Mouse (Mus musculus) WW6 (cell line): ENCODE measurements around the gene Wdr47.
"Not testable (repeated sequence)": the region's sequence is repeated elsewhere in the genome, so short reads cannot be mapped to it uniquely, and the experiment has no call there.

ENCODE experiments used
- DNase-seq: peaks from one replicate; pipeline ENCODE4 v3.0.0-alpha.2; 2013; ENCODE audit warnings: low read depth, low spot score

Wdr47 gene

DNA sequence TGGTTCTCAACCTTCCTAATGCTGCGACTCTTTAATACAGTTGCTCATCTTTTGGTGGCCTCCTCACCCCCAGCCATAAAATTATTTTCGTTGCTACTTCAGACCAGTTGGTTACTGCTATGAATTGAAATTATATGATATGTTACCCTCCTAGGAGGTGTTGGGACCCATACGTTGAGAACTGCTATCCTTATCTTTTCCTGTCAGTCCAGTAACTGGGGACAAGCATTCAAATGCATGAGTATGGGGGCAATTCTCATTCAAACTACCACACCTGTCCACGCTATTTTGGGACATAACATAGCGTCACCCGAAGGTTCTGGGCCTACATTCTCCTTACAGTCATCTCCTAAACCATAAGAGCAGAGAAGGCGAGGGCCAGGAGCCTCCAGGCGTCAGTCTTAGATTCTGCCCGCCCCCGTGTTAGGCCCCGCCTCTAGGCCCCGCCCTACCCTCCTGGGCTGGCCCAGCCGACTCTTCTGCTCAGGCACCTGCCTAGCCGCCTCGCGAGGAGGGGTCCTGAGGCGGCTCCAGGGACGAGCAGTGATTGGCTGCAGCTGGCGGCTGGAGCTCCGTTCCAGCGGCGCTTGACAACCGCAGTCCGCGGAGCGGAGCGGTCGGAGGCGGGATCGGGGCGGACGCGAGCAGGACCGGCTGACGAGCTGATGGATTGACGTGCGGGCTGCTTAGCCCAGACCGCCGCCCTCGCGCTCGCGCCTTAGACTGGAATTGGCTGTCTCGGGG is at the start of gene Wdr47:
Gene Wdr47, plus strand, starts transcription at position 494 of the 744 bp plus-strand sequence.
- peak; percentile 89 for DNase-seq

DNA sequence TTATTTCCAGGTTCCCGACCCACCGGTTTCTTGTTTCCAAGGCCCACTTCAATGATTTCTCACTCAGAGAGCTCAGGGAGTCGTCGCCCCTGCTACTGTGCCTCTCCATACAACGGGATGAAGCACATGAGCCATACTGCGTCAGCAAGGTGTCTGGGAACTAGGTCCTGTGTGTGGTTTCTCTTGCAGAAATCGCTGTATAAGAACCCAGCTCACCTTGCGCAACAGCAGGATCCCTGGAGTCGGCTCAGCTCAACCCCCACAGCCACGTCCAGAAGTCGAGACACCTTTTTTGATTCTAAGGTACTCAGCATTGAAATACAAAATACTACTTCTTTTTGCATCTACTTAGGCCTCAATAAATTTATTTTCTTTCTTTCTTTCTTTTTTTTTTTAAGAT is 48.8 kb upstream of the Wdr47 start:
- no peak for DNase-seq

DNA sequence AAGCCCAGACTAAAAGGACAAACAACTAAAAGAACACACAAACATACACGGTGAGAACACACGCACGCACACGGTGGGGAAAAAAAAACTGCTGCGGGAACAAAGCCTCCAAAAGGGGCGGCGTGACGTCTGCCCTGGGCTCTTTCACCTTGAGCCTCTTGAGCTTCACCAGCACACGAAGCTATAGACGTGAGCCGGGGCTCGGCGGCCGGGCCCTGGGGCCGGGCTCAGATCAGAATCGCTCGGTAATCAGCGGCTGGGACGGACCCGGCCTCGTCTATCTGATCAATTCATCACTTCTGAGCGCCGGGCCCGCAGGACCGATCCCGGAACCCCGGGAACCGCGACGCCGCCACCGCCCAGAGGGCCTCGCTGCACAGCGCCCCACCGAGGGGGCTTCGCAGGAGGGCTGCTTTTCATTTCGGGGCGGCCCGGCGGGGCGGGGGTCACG is 36.9 kb upstream of the Wdr47 start:
- DNase-seq: no peak

DNA sequence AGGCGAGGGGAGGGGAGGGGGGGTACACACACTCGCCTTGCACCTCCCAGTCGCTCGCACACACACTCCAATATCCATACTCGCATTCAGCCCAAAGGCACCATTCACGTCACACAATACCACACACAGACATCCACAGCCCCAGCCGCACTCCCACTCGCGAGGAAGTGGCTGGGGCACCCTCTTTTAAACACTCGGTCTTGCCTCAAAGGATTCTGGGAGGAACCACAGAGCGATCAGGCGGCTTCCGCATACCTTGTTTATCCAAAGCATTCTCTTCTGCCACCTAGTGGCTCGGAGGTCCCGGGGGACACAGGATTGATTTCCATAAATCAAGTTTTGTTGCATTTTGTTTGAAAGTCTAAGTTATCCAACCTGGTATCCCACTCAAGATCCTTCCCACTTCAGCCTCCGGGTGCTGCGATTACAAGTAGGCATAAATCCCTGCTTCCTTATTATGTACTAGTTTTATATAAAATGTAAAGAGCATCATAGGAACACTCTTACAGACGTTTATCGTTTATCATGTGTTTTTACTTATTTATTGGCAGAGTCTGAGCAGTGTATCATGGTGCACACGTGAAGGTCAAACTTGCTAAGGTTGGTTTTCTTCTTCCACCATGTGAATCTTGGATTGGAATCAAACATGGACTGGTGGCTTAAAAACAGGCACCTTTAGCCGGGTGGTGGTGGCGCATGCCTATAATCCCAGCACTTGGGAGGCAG is 36.3 kb upstream of the Wdr47 start:
- DNase-seq: peak; percentile 81

DNA sequence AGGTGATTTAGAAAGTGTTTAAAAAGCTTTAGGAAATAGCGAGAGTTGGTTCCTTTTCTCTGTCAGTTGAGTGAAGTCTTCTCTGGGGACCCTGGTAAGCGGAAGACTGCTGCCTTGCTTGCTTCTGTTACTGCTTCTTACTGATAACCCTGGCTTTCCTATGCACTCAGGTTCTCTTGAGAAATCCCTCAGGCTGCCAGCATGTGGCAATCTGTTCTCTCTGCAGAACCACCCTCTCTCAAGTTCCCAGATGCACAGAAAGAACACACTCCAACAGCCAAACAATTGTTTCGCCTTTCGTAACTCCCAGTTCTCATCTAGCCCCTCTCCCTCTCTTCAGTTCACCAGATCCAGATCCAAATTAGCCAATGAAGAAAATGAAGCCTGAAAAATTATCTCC is 33.2 kb upstream of the Wdr47 start:
- no peak for DNase-seq

DNA sequence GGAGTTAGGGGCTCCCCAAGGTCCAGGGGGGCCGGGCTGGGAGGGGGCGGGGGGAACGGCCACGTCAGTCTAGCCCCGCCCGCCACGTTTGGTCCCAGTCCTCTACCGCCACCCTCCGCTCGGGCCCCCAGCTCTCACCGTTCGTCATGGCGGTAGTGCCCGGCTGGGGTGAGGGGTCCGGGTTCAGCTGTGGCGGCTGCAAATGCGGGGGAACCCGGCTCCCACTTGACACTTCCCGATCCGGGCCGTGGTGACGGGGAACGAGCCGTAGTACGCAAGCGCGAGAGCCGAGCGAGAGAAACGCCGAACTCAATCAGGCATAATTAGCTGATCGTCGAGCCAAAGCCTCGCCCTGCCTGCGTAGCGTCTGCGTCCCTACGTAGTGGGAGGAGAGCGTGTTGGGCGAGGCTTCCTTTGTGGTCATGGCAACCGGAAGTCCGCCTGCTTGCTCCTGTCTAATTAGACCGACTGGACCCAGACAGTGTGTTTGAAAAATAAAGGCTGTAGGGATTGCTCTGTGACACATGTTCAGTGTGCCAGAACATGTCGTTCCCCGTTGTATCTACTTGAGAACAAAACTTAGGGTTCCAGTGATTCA is 28.8 kb upstream of the Wdr47 start, which contains the start of gene Tmem167b:
Gene Tmem167b, minus strand, starts transcription at position 334 of the 598 bp plus-strand sequence.
- DNase-seq: peak; percentile 92

DNA sequence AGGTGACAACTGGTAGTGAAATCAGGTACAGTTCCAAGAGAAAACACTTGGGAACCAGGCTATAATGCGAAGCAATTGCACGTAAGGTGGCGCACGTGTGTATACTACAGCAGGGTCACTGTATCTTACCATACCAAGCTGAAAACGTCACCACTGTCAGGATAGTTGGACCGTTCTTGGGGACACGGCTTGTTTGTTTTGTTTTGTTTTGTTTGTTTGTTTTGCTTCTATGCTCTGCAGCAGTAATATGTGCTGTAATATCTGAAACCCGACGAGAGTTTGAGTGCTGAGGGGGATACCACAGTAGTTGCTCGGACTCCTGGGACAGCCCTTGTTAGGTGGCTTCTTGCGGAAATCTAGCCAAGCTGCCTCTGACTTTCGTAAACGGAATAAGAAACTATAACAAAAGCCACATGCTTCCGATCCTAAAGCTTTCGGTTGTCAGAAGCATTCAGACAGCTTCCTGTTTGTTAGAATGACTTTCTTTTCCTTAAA is 28.3 kb upstream of the Wdr47 start:
- DNase-seq: no peak

DNA sequence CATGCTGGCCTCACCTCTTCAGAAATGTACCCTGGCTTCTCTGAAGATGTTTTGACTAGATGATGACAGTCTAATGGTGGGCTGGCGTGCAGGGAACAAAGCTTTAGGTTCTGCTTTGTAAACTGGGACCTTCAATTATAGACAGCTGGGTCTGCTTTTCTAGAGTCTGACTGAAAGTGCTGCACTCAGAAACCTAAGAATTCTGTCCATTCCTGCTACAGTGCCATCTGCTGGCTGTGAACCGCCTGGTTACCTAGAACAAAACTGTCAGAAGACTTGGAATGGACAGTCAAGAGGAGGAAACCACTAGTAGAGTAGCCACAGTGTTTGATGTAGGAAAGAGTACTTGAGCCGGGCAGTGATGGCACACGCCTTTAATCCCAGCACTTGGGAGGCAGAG is 27.8 kb upstream of the Wdr47 start:
- peak; percentile 42 for DNase-seq

DNA sequence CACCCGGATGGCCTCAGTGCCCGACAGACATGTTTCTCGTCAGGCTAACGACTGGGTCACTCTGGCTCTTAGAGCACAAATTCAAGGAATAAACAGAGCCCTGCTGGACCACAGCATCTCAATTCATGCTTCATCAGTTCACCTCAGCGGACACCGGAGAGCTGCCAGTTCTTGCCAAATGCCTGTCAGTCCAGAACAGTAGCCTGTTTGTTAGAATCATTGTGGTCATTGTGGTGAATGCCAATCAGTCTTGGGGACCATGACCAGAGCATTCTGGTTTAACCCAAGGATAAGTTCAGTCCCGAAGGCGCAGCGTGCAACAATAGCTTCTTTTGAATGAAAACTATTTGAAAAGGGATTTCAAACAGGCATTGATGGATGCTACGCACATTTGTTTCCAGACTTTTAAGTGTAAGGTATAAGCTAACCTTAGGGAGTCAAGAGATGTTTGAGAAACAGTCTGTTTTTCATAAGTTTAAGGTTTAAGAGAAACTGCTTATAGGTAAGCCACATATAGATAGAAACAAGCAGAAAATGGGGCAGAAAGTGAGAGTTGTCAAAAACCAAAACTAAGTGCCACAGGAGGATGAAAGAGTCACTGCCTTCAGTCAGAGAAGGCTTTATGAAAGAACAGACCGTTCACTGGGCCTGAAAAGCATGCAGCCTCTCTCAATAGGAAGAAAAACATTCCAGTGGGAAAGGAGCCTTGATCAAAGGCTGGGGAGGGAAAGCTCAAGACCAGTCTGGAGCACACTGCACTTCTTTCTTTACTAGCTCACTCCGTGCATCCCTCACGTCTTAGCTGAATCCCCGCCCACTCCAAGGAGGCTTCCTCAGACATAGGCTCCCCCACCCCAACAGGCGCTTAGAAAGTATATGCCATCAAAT is 22.8 kb upstream of the Wdr47 start:
- DNase-seq: no peak

DNA sequence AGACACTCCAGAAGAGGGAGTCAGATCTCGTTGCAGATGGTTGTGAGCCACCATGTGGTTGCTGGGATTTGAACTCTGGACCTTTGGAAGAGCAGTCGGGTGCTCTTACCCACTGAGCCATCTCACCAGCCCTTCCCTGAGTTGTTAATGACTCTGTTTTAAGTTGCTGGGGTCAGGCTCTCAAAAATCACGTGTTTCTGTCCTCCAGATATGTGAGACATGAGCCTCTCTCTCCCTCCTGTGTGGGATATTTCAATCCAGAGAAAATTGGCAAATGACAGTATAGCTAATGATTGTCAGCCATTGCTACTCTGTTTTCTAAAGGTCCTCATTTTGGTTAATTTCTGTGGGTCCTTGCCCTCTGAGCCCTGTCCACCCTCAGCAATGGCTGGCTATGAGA is 21.4 kb upstream of the Wdr47 start:
- not testable (repeated sequence) for DNase-seq

DNA sequence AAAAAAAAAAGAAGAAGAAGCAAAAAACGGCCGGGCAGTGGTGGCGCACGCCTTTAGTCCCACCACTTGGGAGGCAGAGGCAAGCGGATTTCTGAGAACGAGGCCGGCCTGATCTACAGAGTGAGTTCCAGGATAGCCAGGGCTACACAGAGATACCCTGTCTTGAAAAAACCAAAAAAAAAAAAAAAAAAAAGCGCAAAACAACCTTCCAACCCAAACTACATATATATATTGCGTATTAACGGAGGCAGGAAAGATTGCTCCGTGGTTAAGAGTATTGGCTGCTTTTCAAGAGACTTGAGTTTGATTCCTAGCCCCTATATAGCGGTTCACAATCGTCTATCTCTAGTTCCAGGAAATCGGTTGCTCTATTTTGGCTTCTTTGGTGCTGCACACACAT is 20.3 kb upstream of the Wdr47 start:
- no peak for DNase-seq

DNA sequence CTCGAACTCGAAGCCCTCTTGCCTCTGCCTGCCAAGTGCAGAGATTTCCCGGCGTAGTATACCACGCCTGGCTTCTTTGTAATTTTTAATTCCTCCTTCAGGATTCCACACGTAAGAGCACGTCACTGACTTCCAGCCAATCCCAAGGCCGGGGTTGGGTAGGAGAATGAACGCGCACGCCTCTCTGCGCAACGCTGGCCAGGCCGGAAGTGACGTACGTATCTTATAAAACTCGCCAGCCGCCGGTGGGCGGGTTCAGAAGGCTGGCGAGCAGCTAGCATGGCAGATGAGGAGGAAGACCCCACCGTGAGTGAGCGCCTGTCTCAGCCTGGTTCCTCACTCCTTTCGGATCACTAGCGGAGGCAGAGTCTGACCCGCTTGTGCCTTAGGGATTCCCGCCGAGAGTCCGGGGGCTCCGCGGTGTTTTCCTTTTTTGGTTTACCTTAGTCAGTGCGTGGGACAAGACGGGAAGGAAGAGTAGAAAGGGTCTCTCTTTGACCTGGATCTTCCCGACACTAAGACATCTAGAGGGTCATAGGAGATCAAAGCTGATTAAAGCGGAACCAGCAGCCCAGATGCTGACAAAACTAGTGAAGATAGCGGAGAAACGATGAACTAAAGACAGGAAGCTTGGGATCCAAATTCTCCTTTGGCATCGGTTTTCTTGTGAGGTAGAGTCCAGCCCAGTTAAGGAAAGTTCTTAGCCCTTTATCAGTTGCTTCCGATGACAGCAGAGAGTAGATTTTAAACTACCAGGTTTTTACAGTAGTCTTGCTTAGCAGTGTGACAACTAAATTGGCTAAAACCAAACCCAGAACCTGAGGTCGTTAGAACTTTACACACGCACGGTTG is 19.4 kb upstream of the Wdr47 start, which contains the start of gene Taf13:
Gene Taf13, plus strand, starts transcription at position 256 of the 852 bp plus-strand sequence.
- DNase-seq: peak; percentile 89

DNA sequence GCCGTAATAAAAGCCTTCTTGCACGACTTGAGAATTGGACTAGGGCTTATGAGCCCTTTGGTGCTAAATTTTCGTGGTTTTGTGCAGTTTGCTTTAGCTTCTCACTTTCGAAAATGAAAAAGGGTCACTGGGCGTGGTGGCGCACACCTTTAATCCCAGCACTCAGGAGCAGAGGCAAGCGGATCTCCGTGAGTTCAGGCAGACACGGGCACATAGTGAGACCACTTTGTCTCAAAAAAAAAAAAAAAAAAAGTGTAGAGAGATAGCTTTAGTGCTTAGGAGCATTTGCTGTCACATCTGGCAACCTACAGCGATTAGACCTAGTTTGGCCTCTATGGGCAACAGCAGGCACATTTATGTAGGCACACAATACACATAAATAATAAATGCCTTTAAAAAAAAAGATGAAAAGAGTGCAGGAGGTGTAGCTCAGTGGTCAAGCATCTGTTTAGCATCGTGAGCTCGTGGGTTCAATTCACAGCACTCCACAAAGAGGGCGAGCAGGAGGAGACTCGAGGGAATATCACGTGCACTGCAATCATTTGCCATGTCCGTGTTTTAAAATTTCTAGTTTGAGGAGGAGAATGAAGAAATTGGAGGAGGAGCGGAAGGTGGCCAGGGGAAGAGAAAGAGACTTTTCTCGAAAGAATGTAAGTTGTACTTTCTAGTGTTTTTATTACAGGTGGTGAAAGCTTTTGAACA is 18.6 kb upstream of the Wdr47 start:
- DNase-seq: no peak

DNA sequence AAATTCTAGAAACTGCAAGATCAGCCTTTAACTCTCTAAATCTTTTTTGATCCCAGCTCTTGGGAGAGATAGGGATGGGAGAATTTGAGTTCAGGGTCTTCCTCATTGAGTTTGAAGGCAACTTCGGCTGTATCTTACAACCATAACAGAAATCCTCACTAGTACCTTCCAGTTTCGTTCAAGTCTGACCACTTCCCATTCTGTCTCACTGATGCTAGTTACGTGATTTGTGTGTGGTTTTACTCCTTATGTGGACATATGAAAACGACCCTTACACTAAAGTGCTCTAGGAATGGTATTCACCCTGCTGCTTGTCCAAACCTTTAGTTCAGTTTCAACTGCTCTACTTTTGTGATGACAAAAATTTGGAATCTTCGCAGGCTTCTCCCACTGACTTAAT is 17.1 kb upstream of the Wdr47 start:
- no peak for DNase-seq

DNA sequence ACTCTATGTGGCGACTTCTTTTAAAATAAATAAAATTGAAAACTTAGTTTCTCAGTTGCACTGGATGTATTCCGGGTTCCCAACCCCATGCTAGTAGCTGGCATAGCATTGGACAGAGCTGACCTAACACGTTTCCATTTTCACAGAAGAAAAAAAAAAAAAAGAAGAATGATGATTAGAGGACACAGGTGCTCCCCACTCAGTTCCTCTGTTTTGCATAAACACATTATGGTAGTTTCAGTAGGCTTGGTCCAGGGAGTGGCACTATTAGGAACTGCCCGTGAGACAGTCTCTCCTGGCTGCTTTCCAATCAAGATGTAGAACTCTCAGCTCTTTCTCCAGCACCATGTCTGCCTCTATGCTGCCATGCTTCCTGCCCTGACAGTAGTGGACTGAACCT is 6.5 kb upstream of the Wdr47 start:
- DNase-seq: no peak

DNA sequence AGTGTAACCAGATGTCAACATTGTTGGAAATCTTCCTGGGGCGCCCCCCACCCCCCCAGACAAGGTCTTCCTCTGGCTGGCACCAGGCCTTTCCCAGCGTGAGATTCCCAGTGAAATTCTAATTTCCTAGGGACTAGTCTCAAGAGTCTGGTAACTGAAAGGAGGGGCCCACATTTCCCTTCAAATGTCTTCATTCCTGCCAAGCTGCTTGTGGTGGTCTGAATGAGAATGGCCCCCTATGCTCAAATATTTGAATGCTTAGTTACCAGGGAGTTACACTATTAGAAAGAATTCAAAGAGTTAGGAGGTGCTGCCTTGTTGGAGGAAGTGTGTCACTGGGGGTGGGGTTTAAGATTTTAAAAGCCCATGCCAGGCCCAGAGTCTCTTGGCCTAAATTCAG is 2.6 kb upstream of the Wdr47 start:
- DNase-seq: no peak

DNA sequence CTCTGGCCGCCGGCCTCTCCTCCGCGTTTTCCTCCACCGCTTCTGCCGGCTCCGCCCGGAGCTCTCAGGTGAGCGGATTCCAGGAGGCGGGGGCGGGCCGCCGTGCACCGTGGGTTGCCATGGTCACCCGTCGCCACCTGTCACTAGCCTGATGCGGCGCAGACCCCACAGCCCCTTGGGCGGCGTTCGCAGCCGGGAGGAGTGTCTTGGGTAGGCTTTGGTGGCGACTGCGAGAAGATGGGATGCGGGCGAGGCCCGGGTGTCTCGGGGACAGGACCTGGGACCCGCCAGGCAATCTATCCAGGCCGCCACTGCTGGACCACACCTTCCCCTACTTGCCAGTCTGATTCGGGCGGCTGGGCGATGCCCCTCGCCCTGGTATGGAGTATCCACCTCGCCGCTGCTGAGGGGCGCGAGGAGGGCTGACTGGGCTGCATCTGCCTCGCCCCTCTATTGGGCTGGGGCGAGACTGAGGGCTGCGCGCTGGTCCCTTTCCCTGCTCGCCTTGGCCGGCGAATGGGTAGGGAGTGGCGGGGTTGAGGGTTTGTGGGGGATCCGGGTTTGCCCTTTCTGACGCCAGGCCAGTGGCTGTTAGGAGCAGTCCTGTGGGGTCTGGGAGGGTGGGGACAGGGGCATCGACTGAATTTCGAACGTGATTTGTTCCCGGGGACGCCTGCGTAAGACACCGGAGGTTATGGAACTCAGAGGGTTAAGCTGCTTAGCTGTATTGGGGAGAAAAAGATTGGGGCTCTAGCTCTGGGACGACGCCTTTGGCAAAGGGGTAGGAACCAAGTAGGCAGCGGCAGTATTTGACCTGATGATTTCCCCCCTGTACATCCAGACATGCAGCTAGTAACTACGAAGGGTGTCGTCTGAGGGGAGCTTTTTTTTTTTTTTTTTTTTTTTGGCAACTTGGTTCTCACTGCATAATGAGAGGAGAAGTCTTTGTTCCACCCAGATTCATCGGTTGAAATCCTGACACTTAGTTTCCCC is 747 bp downstream of the Wdr47 start:
- DNase-seq: no peak

DNA sequence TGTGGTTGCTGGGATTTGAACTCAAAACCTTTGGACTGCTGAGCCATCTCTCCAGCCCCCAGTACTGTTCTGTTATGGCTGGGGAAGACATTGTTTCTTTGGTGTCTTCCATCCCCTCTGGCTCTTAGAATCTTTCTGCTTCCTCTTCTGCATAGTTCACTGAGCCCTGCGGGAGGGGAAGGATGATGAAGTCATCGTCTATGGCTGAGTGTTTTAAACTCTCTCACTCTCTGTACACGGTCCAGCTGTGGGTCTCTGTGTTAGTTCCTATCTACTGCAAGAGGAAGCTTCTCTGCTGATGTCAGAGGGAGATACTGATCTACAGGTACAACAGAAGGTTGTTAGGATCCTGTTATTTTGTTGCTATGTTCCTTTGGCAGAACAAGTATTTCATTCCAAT is 17.8 kb downstream of the Wdr47 start:
- DNase-seq: no peak

DNA sequence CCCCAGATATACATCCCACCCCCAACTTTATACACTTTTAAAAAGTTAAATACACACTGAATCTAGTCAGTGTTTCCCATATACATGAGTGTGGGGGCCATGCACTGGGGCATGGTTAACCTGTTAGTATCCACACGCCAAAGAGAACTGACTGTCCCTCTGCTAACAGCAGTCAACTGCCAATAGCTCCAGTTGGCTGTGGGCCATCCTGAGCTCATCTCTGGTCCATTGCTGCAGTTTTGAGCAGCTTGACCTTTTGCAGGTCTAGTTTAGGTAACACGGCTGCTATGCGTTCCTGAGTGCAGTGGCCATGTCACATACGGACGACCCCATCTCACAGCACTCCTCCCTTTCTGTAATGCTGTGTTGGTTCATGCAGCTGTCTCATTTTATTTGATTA is 43.7 kb downstream of the Wdr47 start:
- DNase-seq: no peak
